Mouse (Mus musculus) small intestine, adult 2 months (tissue): ENCODE results near the gene Dclre1c.
A peak's percentile ranks its signal among the peaks of the same experiment; 100 is the strongest.

Experiments
- CTCF ChIP-seq: fragments of 200-500 bp; IDR thresholded peaks from 2 replicates; pipeline ENCODE4 v1.5.1; 2012; ENCODE audit warnings: low read depth, mild to moderate bottlenecking, control low read depth, inconsistent platforms, low read length, moderate library complexity, mixed read lengths; ENCODE audit not compliant: insufficient replicate concordance, insufficient read length; ENCODE audit errors: extremely low read depth
- POLR2A ChIP-seq: fragments of 200-500 bp; IDR thresholded peaks from 2 replicates; pipeline ENCODE4 v1.6.1; 2012; ENCODE audit warnings: low read depth, mild to moderate bottlenecking, control low read depth, inconsistent platforms, low read length, moderate library complexity

DNA sequence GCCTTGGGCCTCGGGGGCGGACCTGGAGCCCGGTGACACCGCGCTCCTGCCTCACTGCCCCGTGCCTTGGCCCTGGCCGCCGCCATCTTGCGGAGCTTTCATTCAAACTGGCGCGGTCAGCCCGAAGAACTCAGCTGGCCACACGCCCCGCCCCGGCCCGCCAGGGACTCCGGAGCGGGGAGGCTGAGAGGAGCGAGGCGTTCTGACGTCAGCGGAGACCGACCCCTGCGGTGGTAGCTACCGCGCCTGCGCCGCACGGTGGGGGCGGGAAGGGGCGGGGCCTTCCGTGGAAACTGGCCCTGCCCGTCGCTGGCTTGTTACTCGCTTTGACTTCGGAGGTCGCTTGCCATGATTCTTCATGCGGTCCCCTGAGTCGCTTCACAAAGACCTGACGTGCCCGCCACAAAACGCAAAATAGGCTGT lies 50.9 kb downstream of the Dclre1c start, which contains the start of gene Suv39h2:
- TF ChIP-seq CTCF (no peak), POLR2A (peak; percentile 50; the same call in 1 of the 2 replicates)
